Mouse (Mus musculus) embryonic facial prominence, embryonic 11.5 days (tissue): Measurements from ENCODE around the gene BC029722. TPM values are rescaled to one million over a fixed set of nuclear protein-coding genes. Genes with fewer than 3 reads are reported as not detected.
A peak's percentile ranks its signal among the peaks of the same experiment; 100 is the strongest.

Experiments used
- ATAC-seq: fragments of 200-750 bp; cut with Nextera tagmentation; replicated peaks from 2 replicates; pipeline ENCODE4 v1.8.0; 2017; ENCODE audit warnings: low read depth; ENCODE audit not compliant: insufficient number of reproducible peaks, low FRiP score, low TSS enrichment
- DNase-seq: peaks from one replicate; pipeline ENCODE4 v3.0.0-alpha.2; 2015; ENCODE audit warnings: low spot score
- H3K27ac ChIP-seq: fragments of 300-500 bp; sonication (generic); replicated peaks from 2 replicates; pipeline ENCODE4 v1.5.1; 2014; ENCODE audit warnings: mild to moderate bottlenecking, low read depth, low read length, control low read depth
- H3K27me3 ChIP-seq: fragments of 300-500 bp; sonication (generic); 2 replicates; pipeline ENCODE4 v1.6.1; 2014; ENCODE audit warnings: mild to moderate bottlenecking, low read length, moderate library complexity, mixed read lengths; ENCODE audit not compliant: control insufficient read depth, insufficient read depth
- H3K36me3 ChIP-seq: fragments of 300-500 bp; sonication (generic); replicated peaks from 2 replicates; pipeline ENCODE4 v1.6.1; 2014; ENCODE audit warnings: low read depth, mild to moderate bottlenecking, low read length, moderate library complexity, mixed read lengths; ENCODE audit not compliant: control insufficient read depth, insufficient read depth
- H3K4me1 ChIP-seq: fragments of 300-500 bp; sonication (generic); 2 replicates; pipeline ENCODE4 v1.6.1; 2014; ENCODE audit warnings: low read length, mixed read lengths; ENCODE audit not compliant: control insufficient read depth, insufficient read depth
- H3K4me2 ChIP-seq: fragments of 300-500 bp; sonication (generic); 2 replicates; pipeline ENCODE4 v1.6.1; 2014; ENCODE audit warnings: low read depth, mild to moderate bottlenecking, control low read depth, low read length, moderate library complexity
- H3K4me3 ChIP-seq: fragments of 300-500 bp; sonication (generic); 2 replicates; pipeline ENCODE4 v1.5.1; 2014; ENCODE audit warnings: low read depth, low read length, control low read depth
- H3K9ac ChIP-seq: fragments of 300-500 bp; sonication (generic); replicated peaks from 2 replicates; pipeline ENCODE4 v1.6.1; 2014; ENCODE audit warnings: mild to moderate bottlenecking, control low read depth, low read length
- H3K9me3 ChIP-seq: fragments of 300-500 bp; sonication (generic); replicated peaks from 2 replicates; pipeline ENCODE4 v1.6.1; 2016; ENCODE audit warnings: mild to moderate bottlenecking, low read length, inconsistent platforms, mixed read lengths; ENCODE audit not compliant: control insufficient read depth
- WGBS: fragments of 180-500 bp; shearing (Covaris S2); extraction: QIAGEN DNeasy Blood & Tissue Kit; methylation state at CpG from one replicate; pipeline ENCODE4 v1.1.7; 2014; 5-methylcytosine and 5-hydroxymethylcytosine counted together
- polyA plus RNA-seq: library from polyadenylated mRNA; unstranded; fragments of >200 nt; fragmentation: Nextera tagmentation; extraction: Ambion mirVana; gene quantifications from 2 replicates; pipeline ENCODE4 v1.2.1, GENCODE M21; 2014

Gene BC029722
- polyA plus RNA-seq, result 5.7 and 6.6 TPM in 2 replicates

DNA sequence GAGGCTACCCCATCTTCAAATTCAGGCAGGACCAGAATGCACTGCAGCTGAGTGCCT lies at the start of gene BC029722:
Gene BC029722 (minus strand): TSS at position 35 of the 57 bp plus-strand sequence.
- Histone ChIP-seq H3K9me3 (no peaks in the 10 kb centered on the region), H3K4me3 (peak within 1 kb of the TSS; percentile 54), H3K27me3 (no peaks in the 10 kb centered on the region), H3K4me1 (no peaks in the 10 kb centered on the region), H3K36me3 (peaks cover 3% of the 10 kb centered on the region), H3K9ac (peak within 1 kb of the TSS; percentile 75), H3K27ac (peak within 1 kb of the TSS; percentile 10; the same call in 1 of the 2 replicates), H3K4me2 (peak within 1 kb of the TSS; percentile 86)
- ATAC-seq (no peak), DNase-seq (no peak)

DNA sequence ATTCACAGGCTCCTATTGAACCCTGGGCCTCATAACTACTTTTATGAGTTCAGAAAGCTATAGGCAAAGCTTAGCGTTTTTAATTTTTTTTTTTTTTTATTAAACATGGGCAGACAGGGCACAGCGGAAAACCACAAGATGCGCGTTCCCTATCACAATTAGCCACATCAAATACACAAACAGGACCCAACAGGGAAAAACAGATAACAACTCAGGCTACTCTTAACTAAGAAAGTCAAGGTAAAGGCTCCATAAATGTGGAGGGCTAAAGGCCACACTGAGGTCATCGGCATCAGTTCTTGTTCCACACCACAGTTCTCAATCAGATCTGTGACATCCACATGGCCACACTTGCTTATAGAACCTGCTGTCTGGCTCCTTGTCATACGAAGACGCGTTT lies 49.1 kb upstream of the BC029722 start:
- no peak overlapping the region for H3K4me2 ChIP-seq
- ATAC-seq (no peak), DNase-seq (no peak)
- no peaks in the 10 kb centered on the region for H3K27me3 ChIP-seq
- H3K9ac ChIP-seq, result no peak overlapping the region
- no peaks in the 10 kb centered on the region for H3K4me1 ChIP-seq
- no peak overlapping the region for H3K4me3 ChIP-seq
- no peak overlapping the region for H3K27ac ChIP-seq
- H3K9me3 ChIP-seq, result no peaks in the 10 kb centered on the region
- H3K36me3 ChIP-seq, result no peaks in the 10 kb centered on the region
- 95% methylated on average over 8 of the region's 8 CpGs for WGBS

DNA sequence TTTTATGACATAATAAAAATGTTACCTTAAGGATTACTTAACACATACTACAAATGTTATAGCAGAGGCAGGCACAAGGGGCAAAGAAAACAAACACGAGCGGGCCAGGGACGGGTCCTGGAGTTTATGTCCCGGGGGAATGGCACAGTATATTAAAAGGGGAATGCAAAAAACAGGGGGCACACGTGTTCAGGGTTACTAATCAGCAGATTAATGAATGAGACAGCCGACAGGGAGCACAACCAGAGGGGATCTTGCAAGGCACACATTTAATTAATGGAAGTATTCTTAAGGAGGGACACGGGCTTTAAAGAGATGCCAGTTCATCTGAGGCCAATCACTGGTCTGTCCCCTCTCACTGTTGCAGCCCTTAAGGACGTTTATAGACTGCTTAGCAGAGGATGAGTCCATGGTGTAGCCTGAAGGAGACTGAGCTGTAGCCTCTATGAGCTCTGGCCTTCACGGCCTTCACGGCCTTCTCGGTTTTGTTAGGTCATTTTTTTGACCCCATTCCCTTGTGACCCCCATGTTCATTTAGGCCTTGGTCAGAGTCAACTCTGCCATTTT lies 44.2 kb upstream of the BC029722 start:
- no peak for DNase-seq
- 54% methylated on average over 11 of the region's 11 CpGs for WGBS
- Histone ChIP-seq H3K9ac (no peak overlapping the region), H3K27ac (no peak overlapping the region), H3K9me3 (no peaks in the 10 kb centered on the region), H3K4me2 (no peak overlapping the region), H3K36me3 (no peaks in the 10 kb centered on the region), H3K27me3 (no peaks in the 10 kb centered on the region), H3K4me3 (no peak overlapping the region), H3K4me1 (no peaks in the 10 kb centered on the region)
- ATAC-seq, result no peak

DNA sequence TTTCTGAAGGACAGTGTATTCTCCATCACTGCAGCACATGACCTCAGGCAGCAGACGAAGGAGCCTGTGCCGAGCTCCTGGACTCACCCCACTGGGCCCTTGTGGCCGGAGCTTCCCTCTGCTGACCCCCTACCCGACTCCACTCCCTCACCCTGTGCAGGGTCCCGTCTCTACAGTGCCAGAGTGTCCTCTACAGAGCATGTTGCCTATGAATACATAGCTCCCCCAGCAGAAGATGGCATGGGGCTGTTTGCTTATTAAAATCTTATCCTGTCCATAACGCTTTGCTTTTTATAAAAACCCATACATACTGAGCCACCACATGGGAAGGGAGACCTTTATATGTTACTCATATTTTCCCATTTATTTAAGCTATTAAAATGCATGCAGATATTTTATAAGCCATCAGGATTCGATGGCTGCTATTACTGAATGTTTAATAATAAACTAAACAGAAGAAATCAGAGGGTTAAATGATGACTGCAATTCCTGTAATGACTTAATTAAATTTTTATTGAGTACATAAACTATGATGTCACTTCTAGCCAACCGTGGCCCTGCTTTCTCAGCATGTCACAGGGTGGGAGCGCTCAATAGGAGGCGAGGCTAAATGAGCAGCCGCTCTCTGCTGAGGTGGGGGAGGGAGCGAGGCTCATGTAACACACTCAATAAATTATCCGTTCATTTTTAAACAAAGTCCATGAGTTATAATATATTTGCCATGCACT lies 43.5 kb upstream of the BC029722 start:
- Histone ChIP-seq H3K4me1 (no peaks in the 10 kb centered on the region), H3K4me3 (no peak overlapping the region), H3K36me3 (no peaks in the 10 kb centered on the region; the same call in 1 of the 2 replicates), H3K27ac (0 out of 2 replicates have a peak overlapping the region, but pooled peaks have one; percentile 20), H3K4me2 (no peak overlapping the region), H3K9ac (no peak overlapping the region; the same call in 1 of the 2 replicates), H3K27me3 (no peaks in the 10 kb centered on the region), H3K9me3 (no peaks in the 10 kb centered on the region)
- peak; percentile 39 for DNase-seq
- ATAC-seq, result peak; percentile 59; the same call in 1 of the 2 replicates
- 72% methylated on average over 13 of the region's 13 CpGs for WGBS

DNA sequence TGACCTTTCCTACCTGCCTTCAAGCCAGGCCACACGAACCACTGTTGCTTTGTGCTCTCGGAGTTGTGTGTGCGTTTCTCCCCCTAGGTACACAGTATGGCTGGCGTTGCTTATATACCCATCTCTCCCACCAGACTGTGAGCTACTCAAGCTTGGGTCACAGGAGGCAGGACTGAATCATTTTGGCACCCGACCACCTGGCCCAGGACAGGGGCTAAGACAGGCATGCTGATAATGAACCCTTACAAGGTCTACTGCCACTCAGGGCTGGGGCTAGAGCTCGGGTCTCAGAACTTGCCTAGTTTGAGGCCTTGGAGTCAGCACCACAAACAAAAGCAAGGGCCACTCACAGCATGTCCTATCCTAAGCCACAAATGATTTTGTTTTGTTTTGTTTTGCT lies 42.4 kb upstream of the BC029722 start:
- no peak for DNase-seq
- no peak for ATAC-seq
- H3K36me3 ChIP-seq, result no peaks in the 10 kb centered on the region; the same call in 1 of the 2 replicates
- H3K27me3 ChIP-seq, result no peaks in the 10 kb centered on the region
- H3K4me2 ChIP-seq, result no peak overlapping the region
- no peak overlapping the region for H3K9ac ChIP-seq
- H3K9me3 ChIP-seq, result no peaks in the 10 kb centered on the region
- no peak overlapping the region for H3K4me3 ChIP-seq
- no peaks in the 10 kb centered on the region for H3K4me1 ChIP-seq
- WGBS, result 88% methylated on average over 6 of the region's 6 CpGs
- no peak overlapping the region for H3K27ac ChIP-seq

DNA sequence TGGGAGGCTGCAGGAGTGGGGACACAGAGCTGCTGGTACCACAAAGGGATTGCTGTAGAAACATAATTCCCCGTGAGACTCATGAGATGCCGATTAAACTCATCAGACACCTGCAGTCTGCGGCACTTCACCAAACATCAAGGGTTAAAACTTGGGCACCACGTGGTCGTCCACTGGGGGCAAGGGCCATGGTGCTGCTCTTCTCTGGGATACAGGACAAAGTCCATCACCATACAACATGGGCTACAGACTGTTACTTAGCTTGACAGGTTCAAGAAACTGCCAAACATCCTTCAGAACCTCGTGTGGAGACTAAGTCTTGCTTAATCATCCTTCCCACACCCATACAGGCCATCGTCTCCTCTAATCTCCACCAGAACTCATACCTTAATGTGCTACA lies 40.9 kb upstream of the BC029722 start:
- Histone ChIP-seq H3K27me3 (no peaks in the 10 kb centered on the region), H3K9ac (no peak overlapping the region), H3K4me2 (no peak overlapping the region), H3K9me3 (no peaks in the 10 kb centered on the region), H3K36me3 (no peaks in the 10 kb centered on the region; the same call in 1 of the 2 replicates), H3K4me3 (no peak overlapping the region), H3K4me1 (no peaks in the 10 kb centered on the region), H3K27ac (no peak overlapping the region)
- 81% methylated on average over 7 of the region's 7 CpGs for WGBS
- ATAC-seq, result no peak
- no peak for DNase-seq

DNA sequence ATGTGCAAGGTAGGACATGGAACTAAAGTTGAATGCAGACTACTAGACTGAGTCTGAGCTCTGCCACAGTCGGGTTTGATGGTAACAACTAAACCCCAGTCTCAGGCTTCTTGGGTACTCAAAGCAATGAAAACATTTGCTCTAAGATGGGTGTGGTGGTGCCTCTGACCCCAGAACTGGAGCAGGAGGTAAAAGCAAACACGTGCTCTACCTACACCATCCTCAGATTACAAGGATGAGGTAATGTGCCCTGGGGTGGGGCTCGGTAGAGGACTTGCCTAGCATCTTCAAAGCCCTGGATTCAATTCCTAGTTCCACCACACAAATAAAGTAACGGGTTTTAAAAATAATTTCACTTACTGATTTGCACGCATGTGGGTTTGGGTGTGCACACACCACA lies 33.3 kb upstream of the BC029722 start:
- Histone ChIP-seq H3K27ac (no peak overlapping the region), H3K9ac (no peak overlapping the region), H3K4me1 (no peaks in the 10 kb centered on the region), H3K4me2 (no peak overlapping the region), H3K9me3 (no peaks in the 10 kb centered on the region), H3K36me3 (peaks cover 3% of the 10 kb centered on the region; the same call in 1 of the 2 replicates), H3K4me3 (no peak overlapping the region), H3K27me3 (no peaks in the 10 kb centered on the region)
- no peak for DNase-seq
- WGBS, result 78% methylated on average over 5 of the region's 5 CpGs
- no peak for ATAC-seq

DNA sequence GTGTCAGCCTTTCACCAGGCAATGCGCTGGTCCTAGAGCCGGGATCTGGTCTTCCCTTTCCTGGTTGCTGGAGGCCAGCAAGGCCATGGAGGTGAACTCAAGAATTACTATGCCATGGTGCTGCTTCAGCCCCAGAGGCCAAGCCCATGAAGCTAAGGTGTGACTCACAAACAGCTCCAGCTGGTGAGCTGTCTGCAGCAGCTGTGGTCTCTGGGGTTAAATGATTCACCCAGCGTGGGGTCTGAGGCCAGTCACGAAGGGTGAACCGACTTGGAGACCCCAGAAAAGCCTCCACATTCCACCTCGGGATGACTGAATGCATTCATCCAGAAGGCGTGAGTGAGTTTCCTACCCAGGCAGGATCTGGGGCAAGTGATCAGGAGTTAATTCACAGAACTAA lies 30.9 kb upstream of the BC029722 start:
- Histone ChIP-seq H3K9ac (no peak overlapping the region), H3K27ac (no peak overlapping the region), H3K4me2 (no peak overlapping the region), H3K4me3 (no peak overlapping the region), H3K27me3 (no peaks in the 10 kb centered on the region), H3K4me1 (no peaks in the 10 kb centered on the region), H3K9me3 (no peaks in the 10 kb centered on the region), H3K36me3 (peaks cover 3% of the 10 kb centered on the region; the same call in 1 of the 2 replicates)
- ATAC-seq (no peak), DNase-seq (no peak)
- 85% methylated on average over 7 of the region's 7 CpGs for WGBS
